Mouse (Mus musculus): ENCODE measurements around the gene Narfl.

GRCm38 (mm10) chr17:25827546-25828222 lies 54.1 kb downstream of the Narfl start:
- TF ChIP-seq POLR2A (IDR thresholded peaks at IDR 0.05; ENCODE audit: insufficient read length, low read depth) (no peak), POLR2AphosphoS2 (IDR thresholded peaks at IDR 0.05; ENCODE audit: insufficient read length, low read depth) (no peak), TCF3 (IDR thresholded peaks at IDR 0.05; ENCODE audit: insufficient read length, low read depth) (no peak), USF1 (IDR thresholded peaks at IDR 0.05; ENCODE audit: low read depth) (no peak), E2F4 (IDR thresholded peaks at IDR 0.05; ENCODE audit: insufficient read depth) (no peak), MYOG (IDR thresholded peaks at IDR 0.05; ENCODE audit: control insufficient read depth in 1 of 3, insufficient read depth in 1 of 3, insufficient read length in 2 of 3, low read depth in 2 of 3) (no peak)

Data from myocyte (in vitro differentiated cells).